Mouse (Mus musculus) telencephalon, adult 2 months (tissue): ENCODE results near the gene 1700066M21Rik.

Source experiments
- DNase-seq: peaks from one replicate; pipeline ENCODE4 v3.0.0-alpha.2; 2011; ENCODE audit warnings: low read depth, low spot score

Gene 1700066M21Rik

DNA sequence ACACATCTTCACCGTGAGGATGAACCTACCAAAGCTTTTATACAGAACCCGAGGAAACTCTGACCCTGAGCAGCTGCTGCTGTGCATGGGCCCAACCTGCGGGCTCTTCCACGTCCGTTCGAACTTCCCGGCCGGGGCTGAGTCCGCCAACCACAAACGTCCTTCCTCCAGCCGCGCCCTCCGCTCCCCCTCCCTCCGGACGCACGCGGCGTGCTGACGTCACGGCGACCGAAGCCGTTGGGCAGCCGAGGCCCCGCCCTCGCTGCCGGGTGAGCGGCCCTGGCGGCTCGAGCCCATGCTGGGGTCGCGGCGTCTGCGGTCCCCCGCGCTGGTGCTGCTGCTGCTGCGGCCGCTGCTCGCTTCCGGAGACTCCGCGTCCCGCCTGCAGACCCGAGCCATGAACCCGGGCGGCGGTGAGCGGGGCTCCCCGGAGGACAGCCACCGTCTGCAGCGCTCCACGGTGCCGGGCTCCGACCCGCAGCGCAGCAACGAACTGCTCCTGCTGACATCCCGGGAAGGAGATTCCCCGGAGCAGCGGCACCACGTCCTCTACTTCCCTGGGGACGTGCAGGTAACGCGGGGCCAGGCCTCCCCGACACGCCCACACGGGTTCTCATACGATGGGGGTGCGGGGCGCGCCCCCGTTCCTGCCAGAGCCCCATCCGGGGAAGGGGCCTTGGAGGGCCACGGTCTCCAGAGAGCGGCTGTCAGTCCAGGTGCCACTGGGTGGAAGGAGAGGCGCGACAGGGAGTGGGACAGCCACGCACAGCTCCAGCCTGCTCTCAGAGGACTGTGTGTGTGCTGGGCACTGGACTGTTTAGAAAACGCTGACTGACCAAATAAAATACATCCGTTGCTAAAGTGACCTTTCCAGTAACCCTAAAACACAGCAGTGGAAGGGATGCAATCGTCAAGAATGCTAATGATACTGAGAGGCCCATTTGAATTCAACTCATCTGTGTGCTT lies at the start of gene 1700066M21Rik:
TSS of gene 1700066M21Rik (plus strand) at position 245 of the 966 bp plus-strand sequence.
- DNase-seq, result peak; percentile 76

DNA sequence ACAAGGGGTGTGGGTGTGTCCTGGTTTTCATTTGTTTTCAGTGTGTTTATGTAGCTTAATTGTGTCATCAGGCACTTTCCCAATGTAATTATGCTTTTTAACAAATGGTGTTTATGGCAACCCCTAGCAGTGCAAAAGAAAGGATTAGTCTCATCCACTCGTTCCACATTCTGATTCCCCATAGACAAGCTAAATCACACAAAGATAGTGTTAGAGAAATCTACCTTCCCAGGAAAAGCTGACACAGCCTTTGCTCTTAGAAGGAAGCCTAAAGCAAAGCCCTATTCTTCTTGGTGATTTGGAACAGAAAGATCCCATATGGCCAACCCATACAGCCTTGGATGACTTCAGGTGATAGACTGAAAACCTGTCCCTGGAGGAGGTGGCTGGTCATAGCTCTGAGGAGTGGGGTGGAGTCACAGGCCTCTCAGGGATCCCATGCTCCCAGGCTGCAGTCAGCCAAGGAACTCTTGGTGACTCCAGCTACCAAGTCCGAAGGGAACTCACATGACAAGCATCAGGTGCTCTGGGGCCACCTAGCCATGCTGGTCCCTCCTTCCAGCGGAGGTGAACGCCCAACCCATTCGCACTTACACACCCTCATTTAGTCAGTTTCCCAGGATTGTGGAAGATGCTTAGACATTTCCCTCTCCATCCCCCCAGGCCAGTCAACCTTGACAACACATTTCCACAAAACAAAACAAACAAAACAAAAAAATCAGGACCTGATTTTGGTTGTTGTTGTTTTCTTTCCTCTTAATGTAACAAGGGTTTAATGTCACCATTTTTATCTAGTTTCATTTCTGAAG lies 47.9 kb upstream of the 1700066M21Rik start:
- DNase-seq, result no peak

DNA sequence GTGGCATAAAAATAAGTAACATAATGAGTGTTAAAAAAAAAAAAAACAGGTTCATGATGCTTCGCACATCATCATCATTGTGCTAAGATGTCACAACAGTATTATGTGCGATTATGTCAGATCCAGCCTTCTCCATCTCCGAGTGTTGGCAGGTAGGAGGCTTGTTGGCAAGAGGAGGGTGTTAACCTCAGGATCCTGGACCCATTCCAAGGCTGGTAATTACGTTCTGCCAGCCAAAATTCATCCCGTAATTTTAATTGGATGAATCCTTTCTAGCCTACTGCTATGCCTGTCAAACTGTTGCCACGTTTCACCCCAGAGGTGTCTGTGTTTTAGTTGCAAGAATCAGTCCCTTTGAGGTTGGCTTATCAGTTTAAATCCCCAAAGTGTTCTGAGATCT lies 47.2 kb upstream of the 1700066M21Rik start:
- no peak for DNase-seq

DNA sequence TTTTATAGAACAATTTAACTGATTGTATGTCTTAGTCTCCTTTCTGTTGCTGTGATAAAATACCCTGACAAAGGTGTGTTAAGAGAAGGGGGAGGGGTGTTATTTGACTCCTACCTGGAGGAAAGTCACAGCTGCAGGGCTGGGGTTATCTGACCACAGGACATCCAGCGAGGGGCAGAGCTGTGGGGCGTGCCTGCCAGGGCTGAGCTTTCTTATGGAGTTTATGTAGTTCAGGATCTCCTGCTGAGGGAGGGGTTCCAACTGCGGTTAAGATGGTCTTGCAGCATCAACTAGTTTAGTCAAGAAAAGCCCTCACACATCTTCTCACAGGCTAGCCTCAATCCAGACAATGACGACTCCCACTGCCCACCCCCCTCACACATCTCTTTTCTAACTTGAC lies 45.4 kb upstream of the 1700066M21Rik start:
- DNase-seq, result no peak

DNA sequence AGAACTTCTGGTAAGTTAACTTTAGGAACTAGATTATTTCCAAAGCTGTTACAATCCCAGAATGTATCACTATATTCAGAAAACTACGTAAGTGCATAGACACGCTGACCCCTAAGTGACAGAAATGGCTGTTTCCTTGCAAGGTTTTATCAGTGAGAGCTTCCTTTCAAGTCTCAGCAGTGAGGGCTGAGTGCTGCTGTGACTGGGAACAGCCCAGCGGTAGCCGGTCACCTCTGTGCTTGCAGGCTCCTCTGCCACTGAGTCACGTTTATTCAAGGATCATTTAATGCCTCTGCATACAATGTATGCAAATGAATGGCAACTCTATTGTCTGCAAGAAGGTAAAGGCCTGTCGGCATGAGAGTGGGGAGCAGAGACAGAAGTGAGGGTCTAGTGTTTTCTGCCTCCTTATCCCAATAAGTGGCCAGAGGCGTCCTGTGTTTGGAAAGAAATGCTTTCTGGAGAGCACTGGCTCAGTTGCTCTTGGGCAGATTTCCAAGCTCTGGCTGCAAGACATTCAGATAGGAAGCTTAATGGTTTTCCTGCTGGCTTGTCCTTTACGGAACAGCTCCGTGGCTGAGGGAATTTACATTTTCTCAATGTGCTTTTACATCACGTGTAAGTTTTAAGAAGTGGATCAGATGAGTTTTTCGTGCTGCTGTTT lies 43.7 kb upstream of the 1700066M21Rik start:
- DNase-seq, result no peak

DNA sequence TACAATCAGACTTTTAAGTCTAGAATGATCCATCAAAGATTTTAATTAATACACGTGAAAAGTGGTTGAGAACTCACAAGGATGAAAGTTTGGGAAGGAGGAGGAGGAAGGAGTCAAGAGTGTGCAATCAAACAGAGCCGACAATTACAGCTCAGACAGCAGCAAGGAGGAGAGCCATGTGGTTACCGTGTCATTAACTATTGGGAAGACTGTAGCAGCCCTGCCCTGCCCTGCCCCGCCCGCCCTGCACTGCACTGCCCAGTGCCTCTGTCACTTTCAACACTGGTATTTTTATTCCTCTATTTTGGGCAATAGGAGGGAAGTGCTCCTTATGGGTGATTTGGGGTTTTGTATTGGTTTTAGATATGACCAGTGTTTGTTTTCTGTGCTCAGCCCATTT lies 42.2 kb upstream of the 1700066M21Rik start:
- no peak for DNase-seq

DNA sequence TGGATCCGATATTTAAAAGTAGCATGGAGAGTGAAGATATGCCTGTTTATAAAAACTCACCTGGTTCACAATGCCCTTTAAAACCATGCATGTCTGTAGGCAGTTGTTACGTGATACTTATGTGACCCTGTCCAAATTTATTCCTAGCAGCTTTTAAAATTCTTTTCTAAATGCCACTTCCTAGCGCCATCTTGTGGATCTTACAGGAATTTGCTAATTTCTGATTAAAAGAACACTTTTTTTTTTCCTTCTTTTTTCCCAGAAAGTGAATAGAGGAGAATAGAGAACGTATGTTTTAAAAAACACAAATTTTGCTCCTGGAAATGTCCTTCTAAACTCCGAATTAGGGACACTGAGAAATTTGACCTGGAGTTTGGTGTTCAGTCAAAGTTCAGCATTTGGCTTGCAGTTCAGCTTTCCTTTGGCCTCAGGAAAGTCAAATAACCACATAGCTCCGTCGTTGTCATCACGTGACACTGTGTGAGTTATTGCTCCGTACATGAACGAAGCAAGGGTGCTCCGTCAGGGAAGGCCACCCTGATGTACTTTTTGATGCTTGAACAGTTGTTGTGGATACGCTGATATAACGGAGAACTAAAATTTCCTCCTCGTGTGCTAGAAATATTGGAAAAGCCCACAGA lies 38.1 kb upstream of the 1700066M21Rik start:
- peak; percentile 6 for DNase-seq

DNA sequence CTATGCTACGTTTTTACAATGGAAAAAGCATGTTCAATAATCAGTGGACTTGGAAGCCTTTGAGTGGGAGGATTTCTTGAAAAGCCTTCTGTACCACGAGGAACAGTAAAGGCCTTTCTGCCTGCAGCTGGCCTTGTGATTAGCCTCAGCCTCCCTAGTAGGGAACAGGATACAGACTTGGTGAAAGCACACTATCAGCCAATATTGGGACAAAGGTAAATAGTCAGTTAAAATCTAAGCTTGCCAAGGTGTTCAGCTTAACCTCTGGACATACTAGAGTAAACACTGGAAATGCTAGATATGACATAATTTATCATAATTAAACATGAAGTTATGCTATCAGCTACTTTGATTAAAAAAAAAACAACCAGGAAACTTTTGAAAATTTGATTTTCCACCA lies 36.2 kb upstream of the 1700066M21Rik start:
- no peak for DNase-seq

DNA sequence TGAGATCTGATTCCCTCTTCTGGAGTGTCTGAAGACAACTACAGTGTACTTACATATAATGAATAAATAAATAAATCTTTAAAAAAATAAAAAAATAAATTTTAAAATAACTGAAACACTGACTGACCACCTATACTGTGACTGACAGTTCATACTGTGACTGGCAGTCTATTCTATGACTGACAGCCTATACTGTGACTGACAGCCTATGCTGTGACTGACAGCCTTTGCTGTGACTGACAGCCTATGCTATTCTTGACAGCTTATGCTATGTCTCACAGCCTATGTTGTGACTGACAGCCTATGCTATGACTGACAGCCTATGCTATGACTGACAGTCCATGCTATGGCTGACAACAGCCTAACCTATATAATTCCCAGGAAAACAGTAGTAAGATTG lies 29.9 kb upstream of the 1700066M21Rik start:
- no peak for DNase-seq

DNA sequence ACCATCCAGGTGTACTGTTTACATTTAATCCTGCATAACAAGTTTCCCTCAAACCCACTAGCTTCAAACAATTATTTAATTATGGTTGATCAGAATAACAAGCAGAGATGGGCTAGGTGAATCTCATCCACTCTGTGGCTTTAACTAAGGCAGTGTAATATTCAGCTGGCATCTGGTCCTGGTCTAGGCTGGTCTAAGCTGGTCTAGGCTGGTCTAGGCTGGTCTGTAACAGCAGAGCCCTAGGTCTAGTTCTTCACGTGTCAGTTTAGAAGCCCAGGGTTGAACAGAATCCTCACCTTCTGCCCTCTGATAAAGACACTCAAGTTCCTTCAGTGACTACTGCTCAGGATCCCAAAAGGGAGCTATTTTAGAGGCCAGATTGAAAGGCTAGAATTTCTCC lies 25.5 kb upstream of the 1700066M21Rik start:
- DNase-seq, result no peak

DNA sequence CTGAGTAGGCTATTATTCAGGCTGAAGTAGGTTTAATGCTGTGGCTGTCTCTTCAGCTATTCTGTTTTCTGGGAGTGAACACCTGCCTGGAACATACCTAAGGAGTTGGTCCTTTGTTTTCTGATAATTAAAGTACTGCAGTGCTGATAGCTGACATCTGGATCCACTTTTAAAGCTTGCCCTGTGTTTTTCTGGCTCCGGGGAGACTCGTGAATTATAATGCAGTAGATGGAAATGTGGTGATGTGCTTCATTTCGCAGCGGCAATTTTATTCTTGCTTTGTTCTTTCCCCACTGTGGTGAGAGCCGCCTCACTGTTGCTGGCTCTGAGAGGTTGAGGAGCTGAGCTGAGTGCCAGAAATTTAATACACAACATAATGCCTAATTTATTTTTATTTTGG lies 18.9 kb upstream of the 1700066M21Rik start:
- no peak for DNase-seq

DNA sequence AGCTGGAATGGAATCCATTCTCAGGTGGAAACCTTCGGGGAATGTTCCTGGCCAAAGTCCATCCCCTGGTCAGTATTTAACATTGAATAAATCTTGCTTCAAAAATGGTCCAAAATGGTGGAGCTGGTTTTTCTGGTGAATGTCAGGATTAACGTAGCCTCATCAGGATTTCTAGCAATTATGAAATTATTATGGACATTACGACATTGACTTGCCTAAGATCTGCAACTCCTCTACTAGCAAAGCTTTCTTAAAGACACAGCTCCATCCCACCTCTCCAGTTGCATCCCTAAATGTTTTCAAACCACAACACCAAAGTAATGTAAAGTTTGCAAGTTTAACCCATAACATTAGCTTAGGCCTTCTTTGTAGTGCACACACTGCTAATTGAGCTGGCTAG lies 10.0 kb upstream of the 1700066M21Rik start:
- no peak for DNase-seq

DNA sequence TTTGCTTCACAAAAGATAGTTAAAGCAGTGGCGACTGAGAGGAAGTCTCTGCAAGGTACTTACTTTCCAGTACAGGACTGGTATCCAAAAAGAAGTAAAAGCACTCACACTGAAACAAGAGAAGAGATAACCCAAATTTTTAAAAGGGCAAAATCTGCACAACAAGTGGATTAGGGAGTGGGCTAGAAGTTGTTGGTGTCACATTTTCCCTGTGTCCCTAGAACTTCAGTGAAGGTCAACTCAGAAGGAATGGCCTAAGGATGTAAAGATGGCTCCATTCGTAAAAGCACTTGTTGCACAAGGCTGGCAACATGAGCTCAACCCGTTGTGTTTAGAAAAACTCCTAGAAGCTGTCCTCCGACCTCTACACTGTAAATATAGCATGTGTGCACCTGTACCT lies 8.3 kb upstream of the 1700066M21Rik start:
- DNase-seq, result no peak

DNA sequence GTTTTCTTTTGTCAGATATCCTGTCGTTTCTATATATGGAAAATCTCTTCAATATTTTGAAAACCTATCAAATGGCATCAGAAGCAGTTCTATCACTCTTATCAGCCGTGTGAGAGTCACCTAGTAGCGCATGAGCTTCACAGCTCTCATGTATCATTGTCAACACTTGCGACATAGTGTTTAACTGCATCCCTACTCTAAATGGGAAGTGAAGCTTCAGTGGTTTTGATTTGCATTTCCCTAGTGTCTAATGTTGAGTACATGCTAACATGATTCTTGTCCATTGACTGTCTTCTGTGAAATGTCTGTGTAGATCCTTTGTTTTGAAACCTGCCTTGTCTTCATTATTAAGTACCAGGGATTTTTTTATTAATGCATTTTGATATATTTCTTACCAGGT lies 7.0 kb upstream of the 1700066M21Rik start:
- no peak for DNase-seq

DNA sequence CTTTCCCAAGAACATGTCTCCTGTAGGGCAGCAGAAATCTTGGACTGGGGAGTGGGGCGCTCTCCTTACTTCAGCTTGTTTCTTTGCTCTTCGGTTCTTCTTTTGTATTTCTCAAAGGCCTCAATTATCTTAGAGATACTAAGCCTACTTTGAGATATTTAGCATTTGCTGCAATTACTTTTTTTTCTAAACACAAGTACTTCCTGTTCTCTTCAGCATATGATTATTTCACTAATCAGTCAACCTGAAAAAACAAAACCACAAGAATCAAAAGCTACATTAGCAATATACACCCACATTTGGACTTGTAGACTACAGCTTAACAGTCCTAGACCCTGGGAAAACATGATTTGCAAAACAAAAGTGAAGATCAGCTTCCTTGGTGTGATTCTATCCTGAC lies 2.1 kb upstream of the 1700066M21Rik start:
- DNase-seq, result no peak

DNA sequence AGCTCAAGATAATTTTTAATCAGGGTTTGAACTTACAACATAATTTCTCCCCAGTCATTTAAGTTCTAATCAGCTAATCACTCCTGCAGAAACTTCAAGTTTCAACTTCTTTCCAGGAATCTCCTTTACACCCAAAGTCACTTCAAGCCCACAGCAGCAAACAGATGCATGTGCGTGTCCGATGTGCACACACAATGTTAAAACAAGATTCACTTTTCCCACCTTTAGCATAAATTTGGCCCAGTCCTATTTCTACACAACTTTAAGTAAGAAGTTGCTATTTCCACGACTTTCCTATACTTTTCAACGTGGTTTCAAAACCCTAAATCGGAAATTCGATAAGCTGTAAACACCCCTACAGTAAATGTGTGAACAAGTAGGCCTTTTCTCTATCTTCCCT lies 614 bp upstream of the 1700066M21Rik start:
- no peak for DNase-seq

DNA sequence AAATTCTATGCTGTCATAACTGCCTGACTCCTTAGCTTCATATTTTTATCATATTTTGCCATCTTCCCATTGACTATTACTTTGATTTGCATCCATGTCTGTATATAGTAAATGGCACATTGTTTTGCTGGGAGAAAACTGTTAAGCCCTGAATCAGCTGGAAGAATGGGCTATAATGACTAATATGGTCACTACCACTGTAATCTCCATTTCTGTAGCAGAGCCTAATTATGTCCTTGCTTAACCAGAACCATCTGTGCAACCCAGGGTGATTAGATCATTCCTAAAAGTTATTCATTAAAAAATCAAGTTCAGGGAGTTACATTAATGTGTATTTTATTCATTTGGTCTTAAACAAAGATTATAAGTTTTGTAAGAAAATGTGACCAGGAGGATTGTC lies 9.1 kb downstream of the 1700066M21Rik start:
- DNase-seq, result no peak

DNA sequence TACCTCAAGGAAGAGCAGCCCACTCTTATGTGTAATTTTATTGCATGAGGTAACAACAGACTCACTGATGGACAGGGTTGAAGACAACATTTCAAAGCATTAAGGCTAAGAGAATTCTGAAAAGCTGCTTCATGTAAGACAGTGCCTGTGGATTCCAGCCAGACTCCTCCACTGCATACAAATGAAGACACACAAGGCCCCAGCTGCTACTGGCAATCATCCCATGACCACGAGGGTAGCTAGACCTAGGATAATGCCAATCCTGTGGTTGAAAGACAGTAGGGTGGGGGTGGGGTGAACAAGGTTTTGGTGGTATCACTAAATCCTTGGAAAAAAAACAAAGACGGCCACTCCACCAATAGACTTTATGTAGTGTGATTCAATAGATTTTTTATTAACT lies 10.5 kb downstream of the 1700066M21Rik start:
- peak; percentile 77 for DNase-seq

DNA sequence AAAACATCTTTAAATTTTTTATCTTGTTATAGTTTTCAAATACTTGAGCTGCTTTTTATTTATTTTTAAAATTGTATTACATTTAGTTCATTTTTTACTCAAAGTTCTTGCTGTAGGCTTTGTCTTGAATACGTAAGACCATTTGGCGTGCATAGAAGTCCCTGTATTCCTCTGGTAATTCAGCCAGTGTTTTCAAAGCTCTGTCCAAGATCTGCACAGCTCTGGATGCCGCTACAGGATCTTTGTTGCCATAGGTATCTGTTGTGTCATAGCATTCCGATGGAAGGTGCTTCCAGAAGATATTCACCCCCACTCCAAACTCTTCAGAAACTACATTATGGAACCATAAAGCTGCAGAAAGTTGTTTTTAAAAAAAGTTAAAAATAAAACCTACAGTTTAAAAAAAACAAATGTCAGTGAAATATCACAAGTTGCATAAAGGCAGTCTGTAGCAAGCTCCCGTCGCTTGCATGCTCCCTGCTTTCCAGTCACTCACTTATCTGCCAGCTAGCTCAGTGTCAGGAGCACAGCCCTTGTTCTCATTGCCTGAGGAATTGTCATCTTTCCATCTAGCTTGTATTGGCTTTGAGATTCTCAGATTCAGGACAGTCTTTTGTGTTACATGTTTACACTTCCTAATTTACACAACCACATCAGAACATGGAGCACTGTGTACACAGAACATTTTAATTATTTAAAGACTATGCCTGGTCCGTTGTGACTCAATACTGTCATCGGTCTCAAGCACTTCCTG lies 11.2 kb downstream of the 1700066M21Rik start:
- DNase-seq, result no peak

DNA sequence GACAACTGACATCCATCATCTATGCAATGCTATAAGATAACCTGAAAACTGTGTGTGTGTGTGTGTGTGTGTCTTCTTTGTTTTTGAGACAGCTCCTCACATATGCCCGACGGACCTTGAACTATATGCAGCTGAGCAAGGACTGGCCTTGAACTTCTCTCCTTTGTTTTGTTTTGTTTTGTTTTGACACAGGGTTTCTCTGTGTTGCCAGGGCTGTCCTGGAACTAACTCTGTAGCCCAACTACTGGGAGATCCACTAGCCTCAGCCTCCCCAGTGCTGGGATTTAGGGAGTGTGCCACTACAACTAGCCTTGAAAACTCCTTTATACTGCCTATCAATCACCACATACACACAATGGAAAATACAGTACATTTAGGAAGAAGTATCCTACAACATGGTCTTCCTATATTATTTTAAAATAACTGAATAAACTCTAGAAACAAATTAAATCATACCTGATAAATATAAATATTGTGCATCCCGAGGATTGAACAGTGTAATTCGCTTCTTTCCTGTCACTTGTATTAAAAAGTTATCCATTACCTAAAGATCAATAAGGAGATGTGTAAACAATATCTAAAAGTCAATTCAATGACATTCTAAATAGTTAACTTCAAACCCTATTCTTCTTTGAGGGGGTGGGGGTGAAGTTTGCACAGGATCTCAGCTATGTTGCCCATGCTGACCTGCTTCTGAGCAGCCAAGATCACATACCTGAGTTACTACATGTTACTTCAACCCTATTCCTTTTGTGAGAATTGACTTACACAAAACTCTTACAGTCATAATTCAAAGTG lies 13.8 kb downstream of the 1700066M21Rik start:
- no peak for DNase-seq
